Mouse (Mus musculus): ENCODE measurements at regions not wholly inside any gene's neighbourhood (a gene's known extent, or its start where the extent isn't known, plus 50 kb on each side); places are given as distances from the start of the nearest gene placed in this dataset.

GRCm38 (mm10) chr19:15047896-15048295, 450.0 kb upstream of the Tle4 start:
- Histone ChIP-seq H3K27me3 (no peaks in the 10 kb centered on the region), H3K27ac (replicated peaks) (no peak overlapping the region), H3K4me1 (replicated peaks) (peaks cover 7% of the 10 kb centered on the region), H3K36me3 (no peaks in the 10 kb centered on the region), H3K4me3 (no peak overlapping the region), H3K9ac (no peak overlapping the region), H3K4me2 (no peak overlapping the region), H3K9me3 (no peaks in the 10 kb centered on the region)
- WGBS: 63% methylated on average over 2 of the region's 2 CpGs
- ATAC-seq (ENCODE audit: low read depth): no peak

- 0 out of 2 replicates have a peak, but pooled peaks cover 2% of the 10 kb centered on the region for H3K4me1 ChIP-seq (replicated peaks)
- no peaks in the 10 kb centered on the region for H3K36me3 ChIP-seq
- no peak overlapping the region for H3K4me2 ChIP-seq
- H3K27me3 ChIP-seq: no peaks in the 10 kb centered on the region
- WGBS: 86% methylated on average over 4 of the region's 4 CpGs
- H3K9ac ChIP-seq: no peak overlapping the region
- H3K4me3 ChIP-seq: no peak overlapping the region
- ATAC-seq (ENCODE audit: low read depth): no peak
- no peaks in the 10 kb centered on the region for H3K9me3 ChIP-seq
- no peak overlapping the region for H3K27ac ChIP-seq (replicated peaks)
Observed at GRCm38 (mm10) chr19:15047306-15047868, 449.5 kb upstream of the Tle4 start.

DNA sequence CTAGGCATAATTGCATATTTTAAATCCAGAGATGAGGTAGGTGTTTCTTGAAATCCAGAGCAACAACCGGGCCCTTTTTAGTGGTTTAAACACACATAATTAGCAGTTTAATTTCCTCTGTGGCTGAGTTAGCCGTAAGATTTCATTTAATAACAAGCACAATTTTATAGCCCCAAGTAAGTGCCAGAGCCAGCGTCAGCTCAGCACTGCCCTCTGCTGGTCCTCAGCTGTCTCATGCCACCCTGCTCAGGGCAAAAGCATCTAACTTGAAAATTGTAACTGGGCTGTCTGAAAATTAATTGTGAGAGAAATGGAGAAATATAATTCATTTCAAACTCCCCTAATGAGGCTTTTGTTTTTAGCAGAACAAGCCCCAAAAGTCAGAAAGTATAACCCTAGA, 437.7 kb upstream of the Tle4 start:
- Histone ChIP-seq H3K9me3 (no peaks in the 10 kb centered on the region), H3K27me3 (peaks cover 15% of the 10 kb centered on the region), H3K4me2 (no peak overlapping the region), H3K4me3 (no peak overlapping the region), H3K36me3 (no peaks in the 10 kb centered on the region), H3K9ac (no peak overlapping the region), H3K4me1 (replicated peaks) (no peaks in the 10 kb centered on the region; the same call in 1 of the 2 replicates), H3K27ac (replicated peaks) (no peak overlapping the region)
- ATAC-seq (ENCODE audit: low read depth): peak; percentile 63; the same call in 1 of the 2 replicates
- 9% methylated on average over 3 of the region's 3 CpGs for whole genome bisulfite sequencing

- Histone ChIP-seq H3K36me3 (no peaks in the 10 kb centered on the region), H3K9ac (no peak overlapping the region), H3K27ac (replicated peaks) (no peak overlapping the region), H3K9me3 (no peaks in the 10 kb centered on the region), H3K4me1 (replicated peaks) (no peaks in the 10 kb centered on the region; the same call in 1 of the 2 replicates), H3K27me3 (peaks cover 15% of the 10 kb centered on the region), H3K4me3 (no peak overlapping the region), H3K4me2 (no peak overlapping the region)
- 52% methylated on average over 8 of the region's 8 CpGs for WGBS
- ATAC-seq (ENCODE audit: low read depth): no peak
Observed at GRCm38 (mm10) chr19:15033921-15034320, 436.1 kb upstream of the Tle4 start.

DNA sequence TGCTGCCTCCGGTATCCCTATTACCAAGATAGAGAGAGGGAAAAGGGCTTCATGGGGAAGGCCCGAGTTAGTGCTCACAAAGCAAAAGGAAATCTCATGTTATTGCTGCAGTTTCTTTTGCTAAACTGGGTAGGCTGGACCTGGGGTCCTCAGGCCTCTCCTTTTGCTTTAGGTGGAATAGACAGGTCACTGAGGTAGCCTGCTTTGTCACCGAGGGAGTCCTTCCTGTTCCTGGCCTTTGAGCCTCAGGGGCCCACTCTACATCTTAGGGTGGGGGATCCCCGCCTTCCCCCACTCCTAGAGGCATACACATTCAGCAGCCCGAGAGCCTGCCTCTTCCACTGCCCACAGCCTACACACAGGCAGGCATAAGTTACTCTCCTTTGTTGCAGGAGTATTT, 435.5 kb upstream of the Tle4 start:
- Histone ChIP-seq H3K36me3 (no peaks in the 10 kb centered on the region), H3K9ac (no peak overlapping the region), H3K27me3 (peaks cover 15% of the 10 kb centered on the region), H3K4me2 (no peak overlapping the region), H3K9me3 (no peaks in the 10 kb centered on the region), H3K27ac (replicated peaks) (no peak overlapping the region), H3K4me3 (no peak overlapping the region), H3K4me1 (replicated peaks) (no peaks in the 10 kb centered on the region; the same call in 1 of the 2 replicates)
- no peak for ATAC-seq (ENCODE audit: low read depth)
- 64% methylated on average over 5 of the region's 5 CpGs for WGBS

DNA sequence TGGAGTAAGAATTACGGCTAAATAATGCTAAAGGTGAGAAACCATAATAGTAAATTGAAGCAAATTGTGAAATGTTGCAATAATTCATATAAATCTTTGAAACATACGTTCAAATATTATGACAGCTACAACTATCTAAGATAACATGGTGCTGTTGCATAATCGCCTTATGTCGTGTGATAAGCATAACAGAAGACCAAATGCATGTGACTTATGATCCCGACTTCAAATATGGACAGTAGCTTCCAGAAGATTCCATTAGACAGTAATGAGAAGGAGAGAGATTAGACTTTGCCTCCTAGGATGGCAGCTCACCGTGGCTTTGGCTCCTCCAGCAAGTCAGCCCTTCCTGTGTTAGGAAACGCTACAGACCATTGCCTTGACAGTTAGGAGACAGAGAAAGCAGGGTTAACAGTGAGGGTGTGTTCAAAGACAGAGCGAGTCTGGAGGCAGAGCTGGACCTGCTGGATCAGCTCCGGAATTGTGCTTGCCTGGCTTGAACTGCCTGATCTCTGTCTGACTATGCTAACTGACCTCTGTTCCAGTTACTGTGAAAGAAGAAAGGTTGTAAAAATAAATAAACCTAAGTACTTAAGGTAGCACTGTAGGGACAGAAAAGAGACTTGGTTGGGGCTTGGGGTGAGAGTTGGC, 434.6 kb upstream of the Tle4 start:
- ATAC-seq (ENCODE audit: low read depth): no peak
- H3K9ac ChIP-seq: no peak overlapping the region
- H3K27ac ChIP-seq (replicated peaks): no peak overlapping the region
- H3K36me3 ChIP-seq: no peaks in the 10 kb centered on the region
- WGBS: 84% methylated on average over 9 of the region's 9 CpGs
- H3K27me3 ChIP-seq: peaks cover 13% of the 10 kb centered on the region; the same call in 1 of the 2 replicates
- no peak overlapping the region for H3K4me2 ChIP-seq
- H3K4me3 ChIP-seq: no peak overlapping the region
- H3K4me1 ChIP-seq (replicated peaks): no peaks in the 10 kb centered on the region; the same call in 1 of the 2 replicates
- no peaks in the 10 kb centered on the region for H3K9me3 ChIP-seq

DNA sequence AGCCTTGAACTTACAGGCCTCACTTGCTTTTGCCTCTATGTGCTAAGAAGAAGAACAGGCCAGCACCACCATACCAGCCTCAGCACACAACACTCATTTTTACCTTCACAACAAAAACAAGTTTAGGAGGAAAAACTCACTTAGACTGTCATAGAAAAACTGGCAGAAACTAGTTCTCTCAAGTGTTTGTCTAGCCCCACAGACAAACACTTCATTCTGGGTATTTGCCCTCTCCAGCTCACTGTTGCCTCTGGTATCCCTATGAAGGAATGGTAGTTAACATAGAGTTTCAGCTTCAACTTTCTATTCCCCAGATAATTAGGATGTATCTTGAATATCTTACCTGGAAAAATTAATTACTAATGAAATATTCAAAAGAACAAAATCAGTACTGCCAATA, 433.6 kb upstream of the Tle4 start:
- Histone ChIP-seq H3K27me3 (peaks cover 4% of the 10 kb centered on the region; the same call in 1 of the 2 replicates), H3K36me3 (no peaks in the 10 kb centered on the region), H3K9me3 (no peaks in the 10 kb centered on the region), H3K4me3 (no peak overlapping the region), H3K4me1 (replicated peaks) (no peaks in the 10 kb centered on the region; the same call in 1 of the 2 replicates), H3K4me2 (no peak overlapping the region), H3K27ac (replicated peaks) (no peak overlapping the region), H3K9ac (no peak overlapping the region)
- ATAC-seq (ENCODE audit: low read depth): no peak

GRCm38 (mm10) chr19:15003596-15003995, 405.7 kb upstream of the Tle4 start:
- Histone ChIP-seq H3K4me1 (replicated peaks) (no peaks in the 10 kb centered on the region), H3K36me3 (no peaks in the 10 kb centered on the region), H3K27ac (replicated peaks) (no peak overlapping the region), H3K4me3 (no peak overlapping the region), H3K4me2 (no peak overlapping the region), H3K9me3 (no peaks in the 10 kb centered on the region), H3K27me3 (no peaks in the 10 kb centered on the region), H3K9ac (no peak overlapping the region)
- 74% methylated on average over 3 of the region's 3 CpGs for WGBS
- no peak for ATAC-seq (ENCODE audit: low read depth)

GRCm38 (mm10) chr19:14993344-14993743, 395.5 kb upstream of the Tle4 start:
- H3K9me3 ChIP-seq: no peaks in the 10 kb centered on the region
- ATAC-seq (ENCODE audit: low read depth): no peak
- WGBS: 92% methylated on average over 2 of the region's 2 CpGs

DNA sequence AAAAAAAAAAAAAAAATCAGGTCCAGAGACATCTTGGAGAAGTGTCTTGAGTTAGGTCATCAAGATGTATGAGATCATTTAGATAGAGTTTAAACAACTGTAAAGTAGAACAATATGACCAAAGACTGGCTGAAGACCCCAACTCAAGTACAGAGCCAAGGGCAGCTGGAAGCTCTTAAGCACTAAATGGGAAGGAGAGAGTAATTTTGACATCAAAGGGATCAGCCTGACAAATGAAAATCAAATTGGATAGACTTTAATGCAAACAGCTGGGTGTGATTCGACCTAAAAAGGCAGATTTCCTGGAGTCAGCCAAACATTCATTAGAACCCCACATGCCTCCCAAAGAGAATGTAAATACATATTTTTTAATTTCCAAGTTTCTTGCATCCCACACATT, 372.3 kb upstream of the Tle4 start:
- Histone ChIP-seq H3K4me3 (no peak overlapping the region), H3K36me3 (no peaks in the 10 kb centered on the region), H3K9me3 (no peaks in the 10 kb centered on the region), H3K4me2 (no peak overlapping the region), H3K27me3 (no peaks in the 10 kb centered on the region), H3K9ac (no peak overlapping the region), H3K4me1 (replicated peaks) (0 out of 2 replicates have a peak, but pooled peaks cover 3% of the 10 kb centered on the region), H3K27ac (replicated peaks) (no peak overlapping the region)
- ATAC-seq (ENCODE audit: low read depth): no peak
- WGBS: 36% methylated on average over 1 of the region's 1 CpGs

More at GRCm38 (mm10) chr19:14993344-14993743, 395.5 kb upstream of the Tle4 start:
- Histone ChIP-seq H3K9ac (no peak overlapping the region), H3K4me3 (no peak overlapping the region), H3K27me3 (no peaks in the 10 kb centered on the region), H3K4me1 (replicated peaks) (no peaks in the 10 kb centered on the region), H3K36me3 (no peaks in the 10 kb centered on the region), H3K4me2 (no peak overlapping the region), H3K27ac (replicated peaks) (no peak overlapping the region)

DNA sequence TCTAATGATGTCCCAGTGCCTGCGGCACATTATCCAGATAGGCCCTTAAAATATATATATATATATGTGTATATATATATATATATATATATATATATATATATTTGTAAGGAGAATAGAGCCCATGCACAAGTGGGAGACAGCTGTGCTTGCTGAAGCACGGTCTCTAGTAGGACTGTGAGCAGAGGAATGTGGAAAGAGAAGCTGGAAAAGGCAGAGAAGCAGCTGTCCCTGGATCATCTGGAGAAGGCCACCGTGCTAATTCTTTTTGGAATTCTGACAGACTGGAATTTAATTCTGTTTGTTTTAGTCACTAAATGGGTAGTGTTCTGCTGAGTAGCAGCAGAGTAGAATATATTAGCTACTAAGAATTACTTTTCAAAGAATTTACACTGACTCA, 370.4 kb upstream of the Tle4 start:
- H3K9me3 ChIP-seq: no peaks in the 10 kb centered on the region
- H3K9ac ChIP-seq: no peak overlapping the region
- no peaks in the 10 kb centered on the region for H3K36me3 ChIP-seq
- no peaks in the 10 kb centered on the region for H3K27me3 ChIP-seq
- 0 out of 2 replicates have a peak, but pooled peaks cover 1% of the 10 kb centered on the region for H3K4me1 ChIP-seq (replicated peaks)
- 68% methylated on average over 3 of the region's 3 CpGs for WGBS
- ATAC-seq (ENCODE audit: low read depth): no peak
- no peak overlapping the region for H3K4me3 ChIP-seq
- H3K4me2 ChIP-seq: no peak overlapping the region
- H3K27ac ChIP-seq (replicated peaks): no peak overlapping the region

DNA sequence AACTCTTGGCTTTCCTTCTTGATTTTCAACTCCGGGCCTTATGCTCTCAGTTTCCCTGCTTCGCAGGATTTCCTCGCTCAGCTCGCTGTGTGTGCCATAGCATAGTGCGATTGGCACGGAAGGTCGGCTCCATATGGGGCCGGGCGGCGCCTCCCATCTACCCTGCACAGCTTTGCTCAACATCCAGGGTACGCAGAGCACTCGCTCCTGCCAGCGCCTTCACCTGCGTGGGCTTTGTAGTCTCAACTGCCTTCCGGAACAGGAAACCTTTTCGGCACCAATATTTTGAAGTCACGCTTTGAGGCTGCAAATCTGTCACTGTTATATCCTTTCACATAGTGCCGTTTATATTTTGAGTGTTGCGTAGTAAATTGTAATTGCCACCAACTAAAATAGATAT, 359.9 kb upstream of the Tle4 start:
- no peaks in the 10 kb centered on the region for H3K9me3 ChIP-seq
- no peak overlapping the region for H3K4me3 ChIP-seq
- no peaks in the 10 kb centered on the region for H3K27me3 ChIP-seq
- H3K9ac ChIP-seq: no peak overlapping the region
- 91% methylated on average over 19 of the region's 19 CpGs for WGBS
- 0 out of 2 replicates have a peak, but pooled peaks cover 3% of the 10 kb centered on the region for H3K4me1 ChIP-seq (replicated peaks)
- H3K36me3 ChIP-seq: no peaks in the 10 kb centered on the region
- no peak overlapping the region for H3K4me2 ChIP-seq
- ATAC-seq (ENCODE audit: low read depth): no peak
- H3K27ac ChIP-seq (replicated peaks): no peak overlapping the region

- no peak overlapping the region for H3K9ac ChIP-seq
- no peak for ATAC-seq (ENCODE audit: low read depth)
- no peak overlapping the region for H3K27ac ChIP-seq (replicated peaks)
- WGBS: 70% methylated on average over 10 of the region's 10 CpGs
- H3K4me3 ChIP-seq: no peak overlapping the region
- no peak overlapping the region for H3K4me2 ChIP-seq
- no peaks in the 10 kb centered on the region for H3K27me3 ChIP-seq
- H3K4me1 ChIP-seq (replicated peaks): 0 out of 2 replicates have a peak, but pooled peaks cover 3% of the 10 kb centered on the region
- H3K36me3 ChIP-seq: no peaks in the 10 kb centered on the region
- no peaks in the 10 kb centered on the region for H3K9me3 ChIP-seq
Observed at GRCm38 (mm10) chr19:14957154-14957553, 359.3 kb upstream of the Tle4 start.
